Mouse (Mus musculus): ENCODE data around the gene Sdhc. TPM values are rescaled to one million over a fixed set of nuclear protein-coding genes. Genes with fewer than 3 reads are reported as not detected.

Sdhc gene
- total and polyA plus RNA-seq, 3 experiments, result 87.5 to 205 (median 153) TPM

- no peak for TF ChIP-seq E2F4 (IDR thresholded peaks at IDR 0.05; ENCODE audit: insufficient replicate concordance, low read depth, low read length)
- no peak for TF ChIP-seq MAX (IDR thresholded peaks at IDR 0.05; ENCODE audit: low read length)
- TF ChIP-seq CTCF (conservative IDR thresholded peaks at IDR 0.05 in 1 of 2, IDR thresholded peaks at IDR 0.05 in 1 of 2; ENCODE audit: low read depth in 2 of 2, low read length in 2 of 2), result no peak
- TF ChIP-seq TBP (conservative IDR thresholded peaks at IDR 0.05; ENCODE audit: low read depth, low read length), result no peak
- TF ChIP-seq EP300 (IDR thresholded peaks at IDR 0.05; ENCODE audit: low read length), result no peak
- TF ChIP-seq TCF12 (IDR thresholded peaks at IDR 0.05; ENCODE audit: low read depth, low read length), result no peak
- TF ChIP-seq NELFE (IDR thresholded peaks at IDR 0.05; ENCODE audit: low read depth, low read length), result no peak
- TF ChIP-seq MAZ (IDR thresholded peaks at IDR 0.05; ENCODE audit: low read depth, low read length), result no peak
- no peak for TF ChIP-seq ZC3H11A (IDR thresholded peaks at IDR 0.05; ENCODE audit: low read depth, low read length)
- no peak for TF ChIP-seq RAD21 (IDR thresholded peaks at IDR 0.05; ENCODE audit: low read depth, low read length)
- no peak for TF ChIP-seq POLR2A (IDR thresholded peaks at IDR 0.05; ENCODE audit: low read depth, low read length)
- TF ChIP-seq HCFC1 (IDR thresholded peaks at IDR 0.05; ENCODE audit: low read depth, low read length), result no peak
- no peak for TF ChIP-seq ETS1 (conservative IDR thresholded peaks at IDR 0.05; ENCODE audit: low read depth, low read length)
- TF ChIP-seq MYC (IDR thresholded peaks at IDR 0.05; ENCODE audit: low read depth, low read length), result no peak
- TF ChIP-seq MEF2A (IDR thresholded peaks at IDR 0.05; ENCODE audit: borderline replicate concordance, low read depth, low read length), result no peak
- no peak for TF ChIP-seq POLR2AphosphoS2 (IDR thresholded peaks at IDR 0.05; ENCODE audit: low read depth, low read length)
- TF ChIP-seq GABPA (IDR thresholded peaks at IDR 0.05; ENCODE audit: insufficient replicate concordance, low read depth, low read length), result no peak
- no peak for TF ChIP-seq ZKSCAN1 (IDR thresholded peaks at IDR 0.05; ENCODE audit: borderline replicate concordance, low read depth, low read length)
- TF ChIP-seq ELF1 (IDR thresholded peaks at IDR 0.05; ENCODE audit: low read depth, low read length), result no peak
- no peaks in the 10 kb centered on the region for H3K79me2 ChIP-seq (replicated peaks; ENCODE audit: control insufficient read depth, extremely low read depth, insufficient read depth, poor library complexity, severe bottlenecking)
- H3K4me2 ChIP-seq (ENCODE audit: insufficient read depth, low read depth, poor library complexity, severe bottlenecking), result no peak overlapping the region
- no peak for DNase-seq (ENCODE audit: extremely low read depth)
- no peak overlapping the region for H3K9ac ChIP-seq (ENCODE audit: insufficient read depth, low read depth)
- H3K36me3 ChIP-seq (replicated peaks in 1 of 2; ENCODE audit: control insufficient read depth in 1 of 2, insufficient read depth in 1 of 2, low read length in 1 of 2), result no peaks in the 10 kb centered on the region
- no peak overlapping the region for H3K27ac ChIP-seq (ENCODE audit: insufficient read depth, low read depth)
- in situ Hi-C loops (cut with MboI; ENCODE audit: low pct_ligation_motif_present, low pct_unique_long_range_greater_than_20kb, low sequenced_read_pairs) (no loop called here), dilution Hi-C loops (cut with MboI; ENCODE audit: extremely low pct_ligation_motif_present, extremely low pct_unique_long_range_greater_than_20kb, low sequenced_read_pairs) (no loop called here)
- peaks cover 0 to 5% of the 10 kb centered on the region in 2 experiments; a peak in 1 of 4 replicates for H3K4me1 ChIP-seq (ENCODE audit: control insufficient read depth in 1 of 2, insufficient read depth in 2 of 2)
- H3K27me3 ChIP-seq (replicated peaks), result peaks cover 19% of the 10 kb centered on the region
- no peak overlapping the region for H3K4me3 ChIP-seq (replicated peaks in 1 of 3; ENCODE audit: low read depth in 2 of 3, low read length in 2 of 3, poor library complexity in 1 of 3)
- no peaks in the 10 kb centered on the region for H3K9me3 ChIP-seq (replicated peaks; ENCODE audit: low read length)
These were observed 6.2 kb upstream of the Sdhc start for GRCm38 (mm10) chr1:171156644-171157043.

- TF ChIP-seq BHLHE40 (IDR thresholded peaks at IDR 0.05; ENCODE audit: low read depth, low read length), result no peak
- no peak for TF ChIP-seq UBTF (IDR thresholded peaks at IDR 0.05; ENCODE audit: low read depth, low read length)
- TF ChIP-seq MAX (IDR thresholded peaks at IDR 0.05; ENCODE audit: low read length), result no peak
- no peak for TF ChIP-seq TCF12 (IDR thresholded peaks at IDR 0.05; ENCODE audit: low read depth, low read length)
- no peak for TF ChIP-seq MEF2A (IDR thresholded peaks at IDR 0.05; ENCODE audit: borderline replicate concordance, low read depth, low read length)
- TF ChIP-seq GABPA (IDR thresholded peaks at IDR 0.05; ENCODE audit: insufficient replicate concordance, low read depth, low read length), result no peak
- TF ChIP-seq JUND (conservative IDR thresholded peaks at IDR 0.05; ENCODE audit: low read depth, low read length), result no peak
- TF ChIP-seq CTCF (conservative IDR thresholded peaks at IDR 0.05 in 1 of 2, IDR thresholded peaks at IDR 0.05 in 1 of 2; ENCODE audit: low read depth in 2 of 2, low read length in 2 of 2), result no peak
- no peak for TF ChIP-seq ZNF384 (IDR thresholded peaks at IDR 0.05; ENCODE audit: low read depth, low read length)
- TF ChIP-seq E2F4 (IDR thresholded peaks at IDR 0.05; ENCODE audit: insufficient replicate concordance, low read depth, low read length), result no peak
- no peak for TF ChIP-seq RCOR1 (conservative IDR thresholded peaks at IDR 0.05; ENCODE audit: low read depth, low read length)
- no peak for TF ChIP-seq ETS1 (conservative IDR thresholded peaks at IDR 0.05; ENCODE audit: low read depth, low read length)
- TF ChIP-seq POLR2AphosphoS2 (IDR thresholded peaks at IDR 0.05; ENCODE audit: low read depth, low read length), result no peak
- TF ChIP-seq CHD1 (IDR thresholded peaks at IDR 0.05; ENCODE audit: low read depth, low read length), result no peak
- no peak for TF ChIP-seq ZC3H11A (IDR thresholded peaks at IDR 0.05; ENCODE audit: low read depth, low read length)
- TF ChIP-seq ZKSCAN1 (IDR thresholded peaks at IDR 0.05; ENCODE audit: borderline replicate concordance, low read depth, low read length), result no peak
- TF ChIP-seq MAFK (IDR thresholded peaks at IDR 0.05; ENCODE audit: insufficient replicate concordance, low read length), result no peak
- TF ChIP-seq USF2 (conservative IDR thresholded peaks at IDR 0.05; ENCODE audit: low read depth, low read length), result no peak
- no peak for TF ChIP-seq PAX5 (IDR thresholded peaks at IDR 0.05; ENCODE audit: low read length)
- peaks cover 4 to 25% of the 10 kb centered on the region in 2 experiments; a peak in 3 of 4 replicates for H3K4me1 ChIP-seq (ENCODE audit: control insufficient read depth in 1 of 2, insufficient read depth in 2 of 2)
These were observed 1.6 kb upstream of the Sdhc start for GRCm38 (mm10) chr1:171151966-171152365.

More at GRCm38 (mm10) chr1:171151966-171152365, 1.6 kb upstream of the Sdhc start:
- Histone ChIP-seq H3K27ac (ENCODE audit: insufficient read depth, low read depth) (no peak overlapping the region), H3K9ac (ENCODE audit: insufficient read depth, low read depth) (no peak overlapping the region), H3K4me3 (replicated peaks in 1 of 3; ENCODE audit: low read depth in 2 of 3, low read length in 2 of 3, poor library complexity in 1 of 3) (no peak overlapping the region), H3K36me3 (replicated peaks in 1 of 2; ENCODE audit: control insufficient read depth in 1 of 2, insufficient read depth in 1 of 2, low read length in 1 of 2) (peaks cover 0 to 6% of the 10 kb centered on the region in 2 experiments), H3K4me2 (ENCODE audit: insufficient read depth, low read depth, poor library complexity, severe bottlenecking) (no peak overlapping the region), H3K27me3 (replicated peaks) (peaks cover 15% of the 10 kb centered on the region), H3K9me3 (replicated peaks; ENCODE audit: low read length) (no peaks in the 10 kb centered on the region), H3K79me2 (replicated peaks; ENCODE audit: control insufficient read depth, extremely low read depth, insufficient read depth, poor library complexity, severe bottlenecking) (no peaks in the 10 kb centered on the region; the same call in 1 of the 2 replicates)
- in situ Hi-C loops (cut with MboI; ENCODE audit: low pct_ligation_motif_present, low pct_unique_long_range_greater_than_20kb, low sequenced_read_pairs) (no loop called here), dilution Hi-C loops (cut with MboI; ENCODE audit: extremely low pct_ligation_motif_present, extremely low pct_unique_long_range_greater_than_20kb, low sequenced_read_pairs) (no loop called here)
- DNase-seq (ENCODE audit: extremely low read depth), result no peak

All from CH12.LX (cell line).